Mouse (Mus musculus): ENCODE data around the gene Rrnad1.

GRCm38 (mm10) chr3:87906981-87907857 is 23.3 kb downstream of the Rrnad1 start:
- no peak for TF ChIP-seq GATA1 (IDR thresholded peaks at IDR 0.05; ENCODE audit: borderline replicate concordance, low read length)
- no peak for TF ChIP-seq CTCF (IDR thresholded peaks at IDR 0.05; ENCODE audit: low read depth, low read length)

Measured in G1E (cell line).